Mouse (Mus musculus) adrenal gland, postnatal 10 days (tissue): ENCODE measurements around the gene Fut11. TPM values are rescaled to one million over a fixed set of nuclear protein-coding genes. Genes with fewer than 3 reads are reported as not detected.

Experiments used
- microRNA-seq: library from miRNA; unstranded; fragments of <30 nt; microRNA quantifications from one replicate; pipeline ENCODE4 v1.2.0, GENCODE M21; 2021
- total RNA-seq, 2 experiments: library from RNA; stranded (reverse); gene quantifications; 2 replicates each; pipeline ENCODE4 v1.2.3; 2021

Fut11 gene
- total RNA-seq, 2 experiments from 2014 or later = 16.3 to 18.6 TPM

Small RNA genes lying within 50 kb of the gene (microRNA-seq; reads per million reads assigned to microRNA genes)
- 1.4 reads per million for gene Mir6946

Other genes starting within 250 kb of the Fut11 start
- gene Cfap70, start 242.7 kb upstream of the Fut11 start, total RNA-seq = 1 to 10 TPM; 1.9 to 2.7 TPM
- gene Anxa7, start 214.8 kb upstream of the Fut11 start, total RNA-seq = 10 to 100 TPM; 60.7 to 67.2 TPM
- gene Mss51, start 198.1 kb upstream of the Fut11 start, total RNA-seq = 1 to 10 TPM; 2.3 to 3.0 TPM
- 10 to 100 TPM; 65.9 to 86.4 TPM for gene Ppp3cb, start 148.4 kb upstream of the Fut11 start, total RNA-seq
- 10 to 100 TPM; 12.6 to 13.1 TPM for gene Usp54, start 53.9 kb upstream of the Fut11 start, total RNA-seq
- gene Myoz1, start 38.4 kb upstream of the Fut11 start, total RNA-seq = 10 to 100 TPM; 27.5 to 61.9 TPM
- 10 to 100 TPM in 1 of 2 experiments, 1 to 10 TPM in 1; 5.8 to 14.5 TPM for gene Synpo2l, start 26.6 kb upstream of the Fut11 start, total RNA-seq
- gene Sec24c, start 20.7 kb upstream of the Fut11 start, total RNA-seq = 100 to 1,000 TPM; 120 to 130 TPM
- 10 to 100 TPM; 91.8 to 96.3 TPM for gene Chchd1, start 8.0 kb downstream of the Fut11 start, total RNA-seq
- gene Zswim8, start 12.6 kb downstream of the Fut11 start, total RNA-seq = 100 to 1,000 TPM in 1 of 2 experiments, 10 to 100 TPM in 1; 83.7 to 104 TPM
- gene Ndst2, start 39.6 kb downstream of the Fut11 start, total RNA-seq = 10 to 100 TPM; 24.1 to 32.7 TPM
- 10 to 100 TPM; 35.1 to 57.4 TPM for gene Camk2g, start 99.1 kb downstream of the Fut11 start, total RNA-seq
- gene Plau, start 141.7 kb downstream of the Fut11 start, total RNA-seq = 10 to 100 TPM; 19.3 to 39.8 TPM
- gene Vcl, start 234.4 kb downstream of the Fut11 start, total RNA-seq = 10 to 100 TPM; 76.6 to 82.1 TPM